Mouse (Mus musculus): ENCODE results near the gene Cmss1. TPM values are rescaled to one million over a fixed set of nuclear protein-coding genes. Genes with fewer than 3 reads are reported as not detected.

Cmss1 gene
- polyA plus RNA-seq, 1 experiment from 2014 or later = 39.5 TPM

DNA sequence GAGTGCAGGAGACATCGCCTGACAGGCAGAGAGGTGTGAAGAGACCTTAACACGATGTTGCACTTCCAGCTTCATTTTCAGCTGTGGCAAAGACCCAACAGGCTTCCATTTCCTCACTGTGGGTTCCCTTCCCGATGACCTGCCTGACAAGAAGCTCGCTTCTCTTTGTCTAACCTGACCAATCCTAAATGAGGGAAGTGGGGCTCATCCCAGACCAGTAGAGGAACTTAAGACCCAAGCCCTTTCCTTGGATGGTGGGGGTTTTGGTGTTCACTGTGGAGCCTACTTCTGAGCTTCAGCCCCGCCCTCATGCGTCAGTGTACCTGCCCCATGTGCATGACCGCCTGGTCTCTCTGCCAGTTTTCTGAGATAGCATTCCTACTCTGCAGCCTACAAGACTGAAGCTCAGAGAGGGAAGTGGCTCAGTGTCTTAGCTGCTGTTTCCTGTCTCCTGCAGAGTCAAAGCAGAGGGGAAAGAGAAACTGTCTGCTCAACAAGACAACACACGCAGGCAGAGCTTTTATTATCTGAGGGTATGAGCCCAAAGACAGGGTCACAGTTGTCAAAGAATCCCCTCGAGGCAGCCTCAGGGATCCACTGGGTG lies 305.1 kb downstream of the Cmss1 start:
- WGBS = 76% methylated on average over 9 of the region's 9 CpGs
- Histone ChIP-seq H3K27ac (ENCODE audit: low read length) (no peak overlapping the region), H3K36me3 (ENCODE audit: control insufficient read depth, insufficient read depth, low read length) (no peaks in the 10 kb centered on the region)

GRCm38 (mm10) chr16:57295216-57295934 lies 311.3 kb downstream of the Cmss1 start:
- no peak for ATAC-seq (ENCODE audit: insufficient read depth, low FRiP score)
- H3K27me3 ChIP-seq (ENCODE audit: control insufficient read depth, insufficient read depth, low read length) = no peaks in the 10 kb centered on the region
- WGBS = 79% methylated on average over 10 of the region's 10 CpGs
- no peak overlapping the region for H3K27ac ChIP-seq (ENCODE audit: low read length)
- H3K9me3 ChIP-seq (replicated peaks; ENCODE audit: control insufficient read depth, low read length) = no peaks in the 10 kb centered on the region
- H3K4me1 ChIP-seq (ENCODE audit: control insufficient read depth, insufficient read depth, low read length) = no peaks in the 10 kb centered on the region
- no peaks in the 10 kb centered on the region for H3K36me3 ChIP-seq (ENCODE audit: control insufficient read depth, insufficient read depth, low read length)
- H3K4me3 ChIP-seq (replicated peaks; ENCODE audit: low read length) = no peak overlapping the region
- no peak overlapping the region for H3K4me2 ChIP-seq (ENCODE audit: low read depth, low read length)
- no peak overlapping the region for H3K9ac ChIP-seq (ENCODE audit: low read length)

More for the DNA sequence above, 305.1 kb downstream of the Cmss1 start:
- Histone ChIP-seq H3K27me3 (ENCODE audit: control insufficient read depth, insufficient read depth, low read length) (no peaks in the 10 kb centered on the region), H3K4me2 (ENCODE audit: low read depth, low read length) (no peak overlapping the region), H3K4me3 (replicated peaks; ENCODE audit: low read length) (no peak overlapping the region), H3K4me1 (ENCODE audit: control insufficient read depth, insufficient read depth, low read length) (no peaks in the 10 kb centered on the region), H3K9ac (ENCODE audit: low read length) (no peak overlapping the region), H3K9me3 (replicated peaks; ENCODE audit: control insufficient read depth, low read length) (no peaks in the 10 kb centered on the region)
- no peak for ATAC-seq (ENCODE audit: insufficient read depth, low FRiP score)

GRCm38 (mm10) chr16:57292765-57293164 lies 313.9 kb downstream of the Cmss1 start, which contains the start of gene Tmem30c:
Gene Tmem30c (minus strand): TSS chr16:57292865.
- WGBS = 72% methylated on average over 2 of the region's 2 CpGs

GRCm38 (mm10) chr16:57292296-57292695 lies 314.4 kb downstream of the Cmss1 start:
- no peaks in the 10 kb centered on the region for H3K4me1 ChIP-seq (ENCODE audit: control insufficient read depth, insufficient read depth, low read length)
- H3K4me3 ChIP-seq (replicated peaks; ENCODE audit: low read length) = no peak overlapping the region
- no peak overlapping the region for H3K27ac ChIP-seq (ENCODE audit: low read length)
- WGBS = 67% methylated on average over 4 of the region's 4 CpGs
- no peaks in the 10 kb centered on the region for H3K36me3 ChIP-seq (ENCODE audit: control insufficient read depth, insufficient read depth, low read length)
- no peak overlapping the region for H3K4me2 ChIP-seq (ENCODE audit: low read depth, low read length)
- H3K27me3 ChIP-seq (ENCODE audit: control insufficient read depth, insufficient read depth, low read length) = no peaks in the 10 kb centered on the region
- H3K9me3 ChIP-seq (replicated peaks; ENCODE audit: control insufficient read depth, low read length) = no peaks in the 10 kb centered on the region
- H3K9ac ChIP-seq (ENCODE audit: low read length) = no peak overlapping the region
- ATAC-seq (ENCODE audit: insufficient read depth, low FRiP score) = no peak

More at GRCm38 (mm10) chr16:57292765-57293164, 313.9 kb downstream of the Cmss1 start, which contains the start of gene Tmem30c:
- Histone ChIP-seq H3K27me3 (ENCODE audit: control insufficient read depth, insufficient read depth, low read length) (no peaks in the 10 kb centered on the region), H3K4me1 (ENCODE audit: control insufficient read depth, insufficient read depth, low read length) (no peaks in the 10 kb centered on the region), H3K9ac (ENCODE audit: low read length) (no peak within 1 kb of the TSS), H3K4me3 (replicated peaks; ENCODE audit: low read length) (no peak within 1 kb of the TSS), H3K4me2 (ENCODE audit: low read depth, low read length) (no peak within 1 kb of the TSS), H3K27ac (ENCODE audit: low read length) (no peak within 1 kb of the TSS), H3K9me3 (replicated peaks; ENCODE audit: control insufficient read depth, low read length) (no peaks in the 10 kb centered on the region), H3K36me3 (ENCODE audit: control insufficient read depth, insufficient read depth, low read length) (no peaks in the 10 kb centered on the region)
- ATAC-seq (ENCODE audit: insufficient read depth, low FRiP score) = no peak

- H3K9ac ChIP-seq (ENCODE audit: low read length) = no peak overlapping the region
- no peaks in the 10 kb centered on the region for H3K4me1 ChIP-seq (ENCODE audit: control insufficient read depth, insufficient read depth, low read length)
- WGBS = 91% methylated on average over 5 of the region's 5 CpGs
- no peak overlapping the region for H3K4me3 ChIP-seq (replicated peaks; ENCODE audit: low read length)
- no peak for ATAC-seq (ENCODE audit: insufficient read depth, low FRiP score)
- H3K27ac ChIP-seq (ENCODE audit: low read length) = no peak overlapping the region
- no peak overlapping the region for H3K4me2 ChIP-seq (ENCODE audit: low read depth, low read length)
- H3K9me3 ChIP-seq (replicated peaks; ENCODE audit: control insufficient read depth, low read length) = no peaks in the 10 kb centered on the region
- no peaks in the 10 kb centered on the region for H3K27me3 ChIP-seq (ENCODE audit: control insufficient read depth, insufficient read depth, low read length)
- no peaks in the 10 kb centered on the region for H3K36me3 ChIP-seq (ENCODE audit: control insufficient read depth, insufficient read depth, low read length)
These were observed 315.0 kb downstream of the Cmss1 start for GRCm38 (mm10) chr16:57291696-57292095.

- H3K4me3 ChIP-seq (replicated peaks; ENCODE audit: low read length) = no peak overlapping the region
- H3K27me3 ChIP-seq (ENCODE audit: control insufficient read depth, insufficient read depth, low read length) = no peaks in the 10 kb centered on the region
- no peak overlapping the region for H3K4me2 ChIP-seq (ENCODE audit: low read depth, low read length)
- no peaks in the 10 kb centered on the region for H3K9me3 ChIP-seq (replicated peaks; ENCODE audit: control insufficient read depth, low read length)
- no peaks in the 10 kb centered on the region for H3K36me3 ChIP-seq (ENCODE audit: control insufficient read depth, insufficient read depth, low read length)
- no peaks in the 10 kb centered on the region for H3K4me1 ChIP-seq (ENCODE audit: control insufficient read depth, insufficient read depth, low read length)
- H3K9ac ChIP-seq (ENCODE audit: low read length) = no peak overlapping the region
- H3K27ac ChIP-seq (ENCODE audit: low read length) = no peak overlapping the region
- WGBS = 79% methylated on average over 8 of the region's 8 CpGs
- no peak for ATAC-seq (ENCODE audit: insufficient read depth, low FRiP score)
These were observed 325.2 kb downstream of the Cmss1 start for GRCm38 (mm10) chr16:57281417-57281816.

DNA sequence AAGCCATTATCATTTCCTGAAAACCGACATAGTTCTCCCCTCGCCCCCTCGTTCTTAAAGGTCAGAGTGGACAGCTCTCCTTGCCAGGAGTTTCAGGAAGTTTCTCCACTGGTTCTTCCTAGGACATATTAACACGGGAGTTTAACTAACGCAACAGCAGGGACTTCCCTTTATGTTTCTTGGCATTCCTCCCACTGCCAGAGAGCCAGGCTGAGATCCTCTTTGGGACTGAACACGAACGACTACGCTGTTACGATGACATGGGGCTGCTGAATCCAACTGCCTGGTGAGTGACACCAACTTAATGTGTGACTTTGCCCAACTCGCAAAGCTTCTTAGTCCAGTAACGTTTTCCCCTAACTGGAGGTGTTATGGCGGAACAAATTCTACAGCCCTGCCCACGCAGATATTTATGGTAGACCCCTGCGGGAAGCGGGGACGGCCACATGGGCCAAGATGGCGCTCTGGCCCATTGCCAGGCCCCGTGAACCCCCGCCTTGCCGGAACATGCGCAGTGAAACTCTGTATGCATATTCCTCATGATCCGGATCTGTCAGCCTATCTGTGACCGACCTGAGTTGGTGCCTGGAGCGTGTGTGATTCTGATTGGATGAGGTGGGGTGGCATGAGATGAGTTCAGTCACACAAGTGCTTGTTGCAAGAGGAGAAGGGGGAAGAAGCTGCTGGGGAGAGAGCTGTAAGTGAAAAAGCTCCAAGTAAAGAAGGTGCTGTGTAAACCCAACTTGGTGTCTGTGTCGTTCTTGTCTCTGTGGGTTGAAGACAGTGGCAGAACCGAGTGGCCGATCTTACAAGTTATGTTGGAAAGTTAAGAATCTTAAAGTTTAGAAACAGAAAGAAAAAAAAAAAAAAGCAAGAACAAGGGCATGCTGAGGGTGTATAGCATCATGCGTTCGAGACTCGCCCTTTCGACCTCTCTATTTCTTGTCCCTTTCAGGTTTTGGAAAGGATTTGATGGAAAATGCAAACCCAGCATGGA lies 326.1 kb downstream of the Cmss1 start:
- no peak for ATAC-seq (ENCODE audit: insufficient read depth, low FRiP score)

GRCm38 (mm10) chr16:57278976-57279626 lies 327.6 kb downstream of the Cmss1 start:
- ATAC-seq (ENCODE audit: insufficient read depth, low FRiP score) = no peak
- 80% methylated on average over 10 of the region's 12 CpGs for WGBS
- Histone ChIP-seq H3K4me2 (ENCODE audit: low read depth, low read length) (no peak overlapping the region), H3K27me3 (ENCODE audit: control insufficient read depth, insufficient read depth, low read length) (no peaks in the 10 kb centered on the region), H3K4me1 (ENCODE audit: control insufficient read depth, insufficient read depth, low read length) (no peaks in the 10 kb centered on the region), H3K4me3 (replicated peaks; ENCODE audit: low read length) (no peak overlapping the region), H3K36me3 (ENCODE audit: control insufficient read depth, insufficient read depth, low read length) (no peaks in the 10 kb centered on the region), H3K9ac (ENCODE audit: low read length) (no peak overlapping the region), H3K27ac (ENCODE audit: low read length) (no peak overlapping the region), H3K9me3 (replicated peaks; ENCODE audit: control insufficient read depth, low read length) (no peaks in the 10 kb centered on the region)

More for the DNA sequence above, 326.1 kb downstream of the Cmss1 start:
- Histone ChIP-seq H3K4me3 (replicated peaks; ENCODE audit: low read length) (no peak overlapping the region), H3K9me3 (replicated peaks; ENCODE audit: control insufficient read depth, low read length) (no peaks in the 10 kb centered on the region), H3K9ac (ENCODE audit: low read length) (no peak overlapping the region), H3K36me3 (ENCODE audit: control insufficient read depth, insufficient read depth, low read length) (no peaks in the 10 kb centered on the region), H3K4me1 (ENCODE audit: control insufficient read depth, insufficient read depth, low read length) (no peaks in the 10 kb centered on the region), H3K4me2 (ENCODE audit: low read depth, low read length) (no peak overlapping the region), H3K27ac (ENCODE audit: low read length) (no peak overlapping the region), H3K27me3 (ENCODE audit: control insufficient read depth, insufficient read depth, low read length) (no peaks in the 10 kb centered on the region)
- WGBS = 83% methylated on average over 31 of the region's 31 CpGs

Measured in stomach, embryonic 16.5 days (tissue).